Mouse (Mus musculus): ENCODE results near the gene Vnn1.

Gene Vnn1

DNA sequence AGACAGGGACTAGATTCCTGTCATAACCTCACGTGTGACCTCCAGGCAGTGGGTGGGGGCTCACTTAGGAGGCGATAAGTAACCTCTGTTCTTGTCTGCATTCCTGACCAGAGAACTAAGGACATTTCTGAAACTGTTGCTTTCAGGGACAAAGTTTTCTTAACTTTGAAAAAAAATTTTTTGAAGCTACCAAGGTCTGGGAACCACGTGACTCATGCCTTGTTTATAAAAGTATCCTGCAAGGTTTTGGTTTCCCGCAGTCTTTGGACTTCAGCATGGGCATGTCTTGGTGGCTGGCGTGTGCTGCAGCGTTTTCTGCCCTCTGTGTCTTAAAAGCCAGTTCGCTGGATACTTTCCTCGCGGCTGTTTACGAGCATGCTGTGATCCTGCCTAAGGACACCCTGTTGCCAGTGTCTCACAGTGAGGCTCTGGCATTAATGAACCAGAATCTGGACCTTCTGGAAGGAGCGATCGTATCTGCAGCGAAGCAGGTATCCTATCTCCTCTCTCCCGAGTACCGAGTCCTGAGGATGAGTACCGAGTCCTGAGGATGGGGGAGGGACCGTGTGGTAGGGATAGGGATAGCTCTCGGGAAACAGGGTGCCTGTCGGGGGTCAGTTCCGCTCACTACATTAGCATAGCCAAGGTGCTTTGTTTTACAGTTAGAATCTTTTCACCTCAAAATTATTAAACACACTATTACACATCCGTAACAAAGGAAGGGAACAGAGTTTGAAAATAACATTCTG, at the start of gene Vnn1:
Gene Vnn1 (plus strand): TSS at position 88 of the 749 bp plus-strand sequence.
- DNase-seq (ENCODE audit: extremely low read depth, low read depth, low spot score): no peak

DNA sequence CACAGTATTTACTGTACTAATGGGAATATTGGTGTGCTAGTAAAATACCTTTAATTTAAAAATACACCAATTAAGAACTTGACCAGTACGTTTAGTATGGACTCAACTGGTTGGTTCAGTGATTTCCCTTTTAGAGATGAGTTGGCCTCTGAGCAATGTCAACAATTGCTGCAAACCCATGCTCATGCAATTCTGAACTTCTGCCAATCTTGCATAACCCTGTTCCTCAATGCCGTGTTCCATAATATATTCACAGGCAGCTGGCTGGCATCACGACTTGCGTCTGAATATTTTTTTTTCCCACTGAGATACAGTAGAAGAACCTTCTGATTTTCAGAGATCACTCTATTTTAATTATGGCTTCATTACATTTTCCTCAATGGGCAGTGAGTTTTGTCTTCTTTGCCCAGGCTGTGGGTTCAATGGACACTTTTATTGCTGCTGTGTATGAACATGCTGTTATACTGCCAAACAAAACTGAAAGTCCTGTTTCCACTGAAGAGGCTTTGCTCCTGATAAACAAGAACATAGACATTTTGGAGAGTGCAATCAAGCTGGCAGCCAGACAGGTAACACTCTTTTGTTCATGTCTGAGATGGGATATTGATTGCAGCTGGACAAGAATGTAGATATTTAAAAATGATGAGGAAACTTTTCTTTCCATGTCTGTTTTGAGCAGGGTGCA, 43.1 kb upstream of the Vnn1 start, which contains the start of gene Vnn3:
Gene Vnn3 (plus strand): TSS at position 235 of the 685 bp plus-strand sequence.
- DNase-seq (ENCODE audit: extremely low read depth, low read depth, low spot score): peak; percentile 79

DNA sequence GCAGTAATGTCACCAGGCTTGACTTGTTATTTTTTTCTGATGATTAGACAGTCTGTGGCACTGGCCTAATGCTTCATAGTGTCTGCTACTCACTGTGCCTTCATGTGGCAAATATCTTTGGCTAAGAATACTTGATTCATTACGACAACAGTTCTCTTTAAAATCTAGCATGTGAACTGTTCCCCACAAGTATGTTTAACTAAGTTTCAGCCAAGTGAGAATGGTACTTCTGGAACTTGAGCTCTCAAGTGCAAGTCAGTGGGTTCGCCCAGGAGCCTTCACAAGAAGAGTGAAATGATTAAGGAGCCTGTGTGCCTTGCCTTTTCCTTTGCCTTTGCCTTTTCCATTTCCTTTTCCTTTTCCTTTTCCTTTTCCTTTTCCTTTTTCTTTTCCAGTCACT, 42.4 kb upstream of the Vnn1 start:
- DNase-seq (ENCODE audit: extremely low read depth, low read depth, low spot score): no peak

DNA sequence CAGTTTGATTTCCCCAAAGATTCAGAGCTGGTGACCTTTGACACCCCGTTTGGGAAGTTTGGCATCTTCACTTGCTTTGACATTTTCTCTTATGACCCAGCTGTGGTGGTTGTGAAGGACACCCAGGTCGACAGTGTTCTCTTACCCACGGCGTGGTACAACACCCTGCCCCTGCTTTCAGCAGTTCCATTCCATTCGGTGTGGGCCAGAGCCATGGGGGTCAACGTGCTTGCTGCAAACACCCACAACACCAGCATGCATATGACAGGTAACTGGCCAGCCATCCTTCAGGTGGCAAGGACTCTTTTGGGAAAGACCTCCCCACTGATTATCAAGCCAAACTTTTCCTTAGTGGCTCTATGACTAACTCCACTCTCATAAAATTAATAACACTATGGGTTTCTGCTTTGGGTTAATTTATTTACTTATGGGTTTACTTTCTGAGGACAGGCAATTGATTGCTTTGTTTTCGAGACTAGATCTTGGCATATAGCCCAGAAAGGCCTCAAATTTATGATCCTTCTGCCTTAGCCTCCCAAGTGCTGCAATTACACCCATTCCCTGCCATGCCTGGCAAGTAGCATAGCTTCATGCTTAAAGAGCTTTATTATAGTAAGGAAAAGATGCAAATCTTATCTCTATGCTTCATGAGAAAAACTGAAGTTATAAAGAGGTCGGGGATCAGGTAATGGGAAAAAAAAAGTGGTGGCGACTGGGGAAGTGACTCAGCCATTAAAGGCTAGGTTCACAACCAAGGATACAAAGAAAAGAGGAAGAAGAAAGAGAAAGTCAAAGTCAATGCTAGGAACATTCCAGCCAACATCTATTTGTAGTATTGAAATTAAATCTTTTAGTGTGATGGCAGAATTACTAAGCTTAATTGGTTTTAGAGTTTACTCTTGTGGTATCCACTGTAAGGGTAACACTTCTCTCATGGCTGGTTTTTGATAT, 29.9 kb upstream of the Vnn1 start:
- DNase-seq (ENCODE audit: extremely low read depth, low read depth, low spot score): no peak

DNA sequence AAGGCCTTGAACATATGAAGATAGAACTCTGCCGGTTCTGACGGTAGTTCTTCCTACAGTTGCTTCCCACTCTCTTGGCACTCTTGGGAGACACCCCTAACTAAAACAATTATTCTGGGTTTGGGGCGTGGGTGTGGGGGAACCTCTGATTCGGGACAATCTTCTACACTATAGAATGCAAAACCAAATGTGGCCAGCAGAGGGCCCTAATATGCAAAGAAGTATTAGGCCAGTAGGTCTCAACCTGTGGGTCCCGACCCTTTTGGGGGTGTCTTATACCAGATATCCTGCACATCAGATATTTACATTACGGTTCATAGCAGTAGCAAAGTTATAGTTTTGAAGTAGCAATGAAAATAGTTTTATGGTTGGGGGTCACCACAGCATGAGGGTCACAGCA, 13.8 kb upstream of the Vnn1 start:
- DNase-seq (ENCODE audit: extremely low read depth, low read depth, low spot score): no peak

DNA sequence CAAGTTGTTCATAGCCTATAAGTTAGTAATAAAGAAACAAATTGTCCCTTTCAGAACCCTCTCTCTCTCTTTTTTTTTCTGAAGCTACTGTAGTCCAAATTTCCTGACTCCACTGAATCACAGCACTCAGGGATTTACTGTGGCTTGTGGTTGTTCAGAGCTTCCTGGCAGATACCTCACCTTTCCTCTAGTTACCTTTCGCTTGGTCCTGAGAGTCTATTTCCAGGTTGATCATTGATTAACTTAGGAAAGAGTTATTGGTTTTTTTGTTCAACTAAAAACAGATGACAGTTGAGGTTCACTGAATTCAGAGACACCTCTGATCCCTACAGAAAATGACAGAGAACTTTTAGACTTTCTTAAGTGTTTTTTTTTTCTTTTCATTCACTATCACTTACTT, 9.6 kb upstream of the Vnn1 start:
- DNase-seq (ENCODE audit: extremely low read depth, low read depth, low spot score): no peak

DNA sequence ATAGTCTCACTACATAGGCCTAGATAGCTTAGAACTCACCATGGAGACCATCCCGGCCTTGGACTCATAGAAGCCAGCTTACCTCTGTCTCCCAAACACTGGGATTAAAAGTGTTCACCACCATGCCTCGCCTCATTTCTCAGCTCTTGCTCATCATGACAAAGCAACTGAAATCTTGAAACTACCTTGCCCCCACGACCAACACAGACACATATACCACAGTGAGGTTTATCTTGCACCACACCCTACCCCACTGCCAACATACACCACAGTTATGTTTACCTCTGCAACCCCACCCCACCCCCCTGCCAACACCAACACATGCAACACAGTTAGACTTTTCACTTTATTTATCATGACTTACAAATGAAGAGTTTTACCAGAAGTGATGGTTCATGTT, 8.4 kb upstream of the Vnn1 start:
- DNase-seq (ENCODE audit: extremely low read depth, low read depth, low spot score): no peak

DNA sequence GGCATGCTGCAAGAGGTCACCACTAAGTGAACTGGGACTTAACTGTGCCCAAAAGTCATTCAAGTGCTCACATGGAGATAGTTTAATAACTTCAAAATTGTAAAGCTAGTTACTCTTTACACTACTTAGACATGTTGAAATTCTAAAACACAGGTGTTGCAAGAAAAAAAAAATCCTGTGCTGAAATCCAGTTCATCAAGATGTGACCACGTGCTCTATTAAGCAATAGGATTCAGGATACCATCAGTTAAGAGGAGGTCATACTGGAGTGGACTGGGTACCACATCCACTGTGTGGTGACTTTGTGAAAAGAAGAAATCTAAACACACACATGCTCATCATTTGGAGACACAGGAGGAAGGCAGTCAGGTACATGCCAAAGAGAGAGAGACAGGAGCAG, 1.5 kb upstream of the Vnn1 start:
- DNase-seq (ENCODE audit: extremely low read depth, low read depth, low spot score): peak; percentile 49

DNA sequence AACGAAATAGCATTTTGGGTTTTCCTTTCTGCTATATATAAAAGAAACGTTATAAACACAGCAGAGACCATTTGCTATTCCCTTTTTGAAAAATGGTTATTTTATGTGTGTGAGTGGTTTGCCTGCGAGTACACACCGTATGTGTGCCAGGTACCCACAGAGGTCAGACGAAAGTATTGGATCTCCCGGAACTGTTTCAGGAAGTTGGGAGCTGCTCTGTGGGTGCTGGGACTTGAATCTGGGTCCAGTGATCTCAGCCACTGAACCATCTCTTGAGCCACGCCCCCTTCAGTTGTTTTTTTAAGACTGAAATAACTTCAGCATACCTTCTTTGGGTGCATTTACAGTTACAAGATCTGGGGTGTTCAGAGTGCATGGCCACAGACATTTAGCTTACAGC, 888 bp downstream of the Vnn1 start:
- DNase-seq (ENCODE audit: extremely low read depth, low read depth, low spot score): no peak

DNA sequence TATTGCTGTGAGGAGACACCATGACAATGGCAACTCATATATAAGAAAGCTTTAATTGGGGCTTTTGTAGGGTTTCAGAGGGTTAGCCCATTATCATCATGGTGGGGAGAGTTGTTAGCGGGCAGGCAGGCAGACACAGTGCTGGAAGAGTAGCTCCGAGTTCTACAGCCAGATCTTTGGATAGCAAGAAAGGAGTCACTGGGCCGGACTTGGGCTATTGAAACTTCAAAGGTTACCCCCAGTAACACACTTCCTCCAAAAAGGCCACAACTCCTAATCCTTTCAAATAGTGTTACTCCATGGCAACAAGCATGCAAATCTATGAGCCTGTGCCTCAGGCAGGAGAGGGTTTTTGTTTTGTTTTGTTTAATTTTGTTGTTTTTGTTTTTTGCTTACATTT, 6.6 kb downstream of the Vnn1 start:
- DNase-seq (ENCODE audit: extremely low read depth, low read depth, low spot score): no peak

DNA sequence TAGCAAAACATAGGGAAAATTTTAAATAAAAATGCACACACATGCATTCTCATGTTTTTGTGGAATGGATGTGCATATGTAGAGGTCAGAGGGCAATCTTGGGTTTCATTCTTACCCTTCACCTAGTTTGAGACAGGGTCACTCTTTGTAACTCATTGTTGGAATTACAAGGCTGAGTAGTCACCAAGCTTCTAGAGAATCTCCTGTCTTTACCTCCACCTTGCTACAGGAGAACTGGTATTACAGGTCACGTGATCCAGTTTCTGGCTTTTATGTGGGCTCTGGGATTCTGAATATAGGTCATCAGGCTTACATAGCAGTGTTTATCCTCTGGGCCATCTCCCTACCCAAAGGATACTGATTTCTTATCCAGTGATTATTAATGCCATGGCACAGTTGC, 11.2 kb downstream of the Vnn1 start:
- DNase-seq (ENCODE audit: extremely low read depth, low read depth, low spot score): no peak

DNA sequence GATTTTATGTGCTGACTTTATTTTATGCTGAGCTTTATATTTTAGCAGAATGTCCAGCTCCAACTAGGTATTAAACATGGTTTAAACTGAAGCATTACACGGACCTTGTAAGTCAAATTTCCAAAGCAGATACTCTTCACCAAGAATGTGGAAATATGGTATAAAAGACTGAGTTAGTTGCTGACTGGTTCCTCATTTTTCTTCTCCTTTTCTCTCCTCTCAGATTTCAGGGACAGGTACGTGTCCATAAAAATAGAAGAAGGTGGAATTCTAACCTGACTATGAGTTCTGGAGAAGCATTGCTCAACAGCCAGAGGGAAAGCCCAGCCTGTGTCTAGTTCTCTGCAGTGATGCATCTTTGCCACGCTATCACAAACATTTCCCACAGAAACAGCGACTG, 25.6 kb downstream of the Vnn1 start, which contains the start of gene Taar1:
Gene Taar1 (plus strand): TSS at position 301 of the 400 bp plus-strand sequence.
- no peak for DNase-seq (ENCODE audit: extremely low read depth, low read depth, low spot score)

DNA sequence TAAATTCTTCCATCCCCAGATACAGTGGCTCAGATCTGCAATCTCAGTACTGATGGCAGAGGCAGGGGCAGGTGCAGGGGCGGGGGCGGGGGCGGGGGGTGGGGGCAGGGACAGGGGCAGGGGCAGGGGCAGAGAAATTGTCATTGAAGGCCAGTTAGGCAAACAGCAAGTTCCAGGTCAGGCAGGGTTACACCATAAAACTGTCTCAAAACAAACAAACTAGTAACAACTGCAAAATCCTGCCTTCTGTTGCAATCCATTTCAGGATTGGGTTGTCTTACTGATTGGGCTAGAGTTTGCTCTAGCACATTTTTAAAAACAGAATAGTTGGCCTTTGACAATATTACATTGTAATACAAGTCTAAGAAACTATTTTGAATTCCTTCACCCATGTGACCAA, 28.0 kb downstream of the Vnn1 start:
- no peak for DNase-seq (ENCODE audit: extremely low read depth, low read depth, low spot score)

DNA sequence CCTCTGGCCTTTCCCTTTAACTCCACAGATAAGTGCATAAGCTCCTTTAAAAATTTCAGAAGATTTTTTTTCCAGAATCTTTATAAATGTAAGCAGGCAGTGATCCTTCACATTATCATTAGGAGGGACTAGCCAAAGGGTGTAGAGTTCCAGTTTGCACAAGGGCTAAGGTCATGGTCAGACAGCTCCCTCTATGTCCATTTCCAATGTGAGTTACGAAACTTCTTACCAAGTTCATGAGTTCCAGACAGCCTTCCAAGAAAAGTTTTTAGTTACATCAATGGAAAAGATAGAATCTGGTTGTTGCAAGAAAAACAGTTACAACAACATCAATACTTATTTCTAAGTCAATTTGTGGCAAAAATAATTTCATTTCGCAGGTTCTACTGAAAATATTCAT, 29.5 kb downstream of the Vnn1 start:
- DNase-seq (ENCODE audit: extremely low read depth, low read depth, low spot score): no peak

DNA sequence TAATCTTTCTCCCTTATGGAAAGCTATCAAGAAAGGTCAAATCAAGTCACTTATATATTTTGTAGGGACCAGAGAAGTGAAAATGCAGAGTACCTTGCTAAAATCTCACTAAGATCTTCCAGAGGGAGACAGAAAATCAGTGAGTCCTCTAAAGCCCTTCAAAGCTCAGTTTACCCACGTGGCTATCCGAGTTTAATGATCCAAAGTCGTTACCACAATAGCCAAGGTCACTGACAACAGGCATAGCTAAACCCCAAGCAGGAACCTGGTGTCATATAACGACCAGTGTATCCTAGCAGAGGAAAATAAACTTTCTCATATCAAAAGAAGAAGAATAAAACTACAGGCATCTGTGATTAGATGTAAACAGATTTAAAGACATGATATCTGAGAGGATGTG, 43.1 kb downstream of the Vnn1 start:
- no peak for DNase-seq (ENCODE audit: extremely low read depth, low read depth, low spot score)

DNA sequence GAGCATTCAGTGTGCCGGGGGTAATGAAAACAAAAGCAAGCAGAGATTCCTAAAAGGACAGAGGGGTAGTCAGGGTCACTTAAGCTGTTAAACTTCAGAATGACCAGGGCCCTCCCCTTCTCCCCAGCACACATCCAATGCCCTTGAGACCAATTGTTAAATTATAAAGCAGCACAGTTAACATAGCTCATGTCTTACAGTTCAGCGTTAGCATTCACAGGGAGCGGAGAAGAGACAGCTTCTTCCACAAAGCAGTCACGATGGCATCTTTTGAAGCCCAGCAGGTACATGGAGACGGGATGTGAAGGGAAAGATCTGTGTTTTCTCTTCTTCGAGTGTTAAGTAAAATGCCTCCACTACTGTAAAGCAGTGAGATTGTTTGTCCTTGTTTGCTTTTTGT, 43.8 kb downstream of the Vnn1 start, which contains the start of gene Taar2:
Gene Taar2 (plus strand): TSS at position 261 of the 400 bp plus-strand sequence.
- DNase-seq (ENCODE audit: extremely low read depth, low read depth, low spot score): no peak

DNA sequence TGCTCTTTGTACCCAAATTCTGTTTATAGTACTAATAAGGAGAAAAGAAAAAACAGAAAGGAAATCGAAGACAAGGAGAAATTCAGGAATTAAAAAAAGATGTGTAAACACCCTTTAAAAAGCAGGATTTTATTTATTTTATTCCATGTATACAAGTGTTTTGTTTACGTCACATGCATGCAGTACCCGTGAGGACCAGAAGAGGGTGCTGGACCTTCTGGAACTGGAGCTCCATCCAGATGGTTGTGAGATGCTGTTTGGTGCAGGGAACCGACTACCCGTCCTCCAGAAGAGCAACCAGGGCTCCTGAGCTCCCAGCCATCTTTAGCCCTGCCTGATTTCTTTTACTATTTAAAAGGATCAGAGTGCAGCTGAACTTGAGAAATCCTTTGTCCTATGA, 48.0 kb downstream of the Vnn1 start:
- DNase-seq (ENCODE audit: extremely low read depth, low read depth, low spot score): no peak

DNA sequence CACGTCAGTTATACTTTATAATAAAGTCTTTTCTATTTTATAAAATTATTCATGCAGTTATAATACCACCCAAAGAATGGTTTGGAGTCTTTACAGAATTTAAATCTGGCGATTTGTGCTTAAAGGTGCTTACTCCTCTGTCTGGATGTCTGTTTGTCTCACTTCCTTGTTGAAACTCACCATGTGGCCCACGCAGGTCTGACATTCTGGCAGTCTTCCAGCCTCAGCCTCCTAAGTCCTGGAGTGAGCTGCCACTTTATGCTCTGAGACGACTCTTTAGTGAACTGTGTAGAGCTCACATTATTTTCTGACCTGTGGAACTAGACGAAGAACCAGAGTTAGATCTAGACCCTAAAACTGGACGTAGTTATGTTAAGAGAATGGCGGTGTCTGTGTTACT, 53.5 kb downstream of the Vnn1 start:
- DNase-seq (ENCODE audit: extremely low read depth, low read depth, low spot score): no peak

DNA sequence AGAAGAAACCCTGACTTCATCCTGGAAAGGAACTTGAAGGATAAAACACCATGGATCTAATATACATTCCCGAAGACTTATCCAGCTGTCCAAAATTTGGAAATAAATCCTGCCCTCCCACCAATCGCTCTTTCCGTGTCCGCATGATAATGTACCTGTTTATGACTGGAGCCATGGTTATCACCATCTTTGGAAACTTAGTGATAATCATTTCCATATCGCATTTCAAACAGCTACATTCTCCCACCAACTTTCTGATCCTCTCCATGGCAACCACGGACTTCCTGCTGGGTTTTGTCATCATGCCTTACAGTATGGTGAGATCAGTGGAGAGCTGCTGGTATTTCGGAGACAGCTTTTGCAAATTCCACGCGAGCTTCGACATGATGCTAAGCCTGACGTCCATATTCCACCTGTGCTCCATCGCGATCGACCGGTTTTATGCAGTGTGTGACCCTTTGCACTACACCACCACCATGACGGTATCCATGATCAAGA, 55.1 kb downstream of the Vnn1 start, which contains the start of gene Taar3:
Gene Taar3 (plus strand): TSS at position 51 of the 498 bp plus-strand sequence.
- DNase-seq (ENCODE audit: extremely low read depth, low read depth, low spot score): no peak

DNA sequence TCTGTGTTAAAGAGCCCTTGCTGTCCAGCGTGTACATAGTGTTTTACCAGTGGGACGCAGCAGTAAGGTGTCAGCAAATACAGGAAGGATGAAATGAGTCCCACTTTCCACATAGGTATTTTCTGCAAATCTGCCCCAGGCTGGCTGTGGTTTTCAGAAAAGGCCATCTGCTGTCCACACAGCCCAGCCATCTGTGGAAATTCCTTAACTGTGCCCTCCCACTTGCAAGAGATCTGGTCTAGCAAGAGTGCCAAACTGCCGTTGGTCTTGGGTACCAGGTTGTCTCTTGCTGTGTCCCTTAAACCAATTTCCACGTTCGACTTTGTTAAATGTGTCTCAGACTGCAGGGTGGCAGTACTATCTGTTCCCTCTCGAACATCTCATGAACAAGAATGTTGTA, 57.2 kb downstream of the Vnn1 start:
- DNase-seq (ENCODE audit: extremely low read depth, low read depth, low spot score): no peak

All from fat pad, adult 2 months (tissue).